Mouse (Mus musculus): Measurements from ENCODE around the gene Tmem200a. TPM values are rescaled to one million over a fixed set of nuclear protein-coding genes. Genes with fewer than 3 reads are reported as not detected.

The Tmem200a gene
- total RNA-seq (2014; fragmentation: Nextera tagmentation) (not detected in 2 replicates), total RNA-seq (2017) (not detected in 2 replicates)

GRCm38 (mm10) chr10:26078521-26079142 lies at the start of gene Tmem200a:
Gene Tmem200a, minus strand, starts transcription at chr10:26079052.
- no peak for ATAC-seq (replicated peaks; ENCODE audit: low FRiP score, low TSS enrichment, poor library complexity, severe bottlenecking)

DNA sequence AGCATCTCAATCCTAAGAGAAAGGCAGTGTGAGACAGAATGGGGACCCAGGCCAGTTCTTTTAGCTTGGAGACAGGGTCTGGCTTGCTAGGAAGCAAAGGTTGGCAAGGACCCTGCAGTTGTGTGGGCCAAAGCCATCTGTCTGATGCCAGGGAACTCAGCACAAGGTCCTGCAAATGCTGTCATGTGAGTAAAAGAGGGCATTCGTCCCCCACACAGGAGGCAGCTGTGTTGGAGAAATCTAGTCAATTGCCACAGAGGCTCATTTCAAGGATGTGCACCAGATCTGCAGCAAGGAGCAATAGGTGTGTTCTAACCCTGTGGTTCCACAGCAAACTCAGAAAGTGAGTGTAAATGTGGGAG lies 41.0 kb upstream of the Tmem200a start:
- no peak for ATAC-seq (replicated peaks; ENCODE audit: low FRiP score, low TSS enrichment, poor library complexity, severe bottlenecking)

GRCm38 (mm10) chr10:26119067-26119821 lies 40.4 kb upstream of the Tmem200a start:
- ATAC-seq (replicated peaks; ENCODE audit: low FRiP score, low TSS enrichment, poor library complexity, severe bottlenecking): no peak

DNA sequence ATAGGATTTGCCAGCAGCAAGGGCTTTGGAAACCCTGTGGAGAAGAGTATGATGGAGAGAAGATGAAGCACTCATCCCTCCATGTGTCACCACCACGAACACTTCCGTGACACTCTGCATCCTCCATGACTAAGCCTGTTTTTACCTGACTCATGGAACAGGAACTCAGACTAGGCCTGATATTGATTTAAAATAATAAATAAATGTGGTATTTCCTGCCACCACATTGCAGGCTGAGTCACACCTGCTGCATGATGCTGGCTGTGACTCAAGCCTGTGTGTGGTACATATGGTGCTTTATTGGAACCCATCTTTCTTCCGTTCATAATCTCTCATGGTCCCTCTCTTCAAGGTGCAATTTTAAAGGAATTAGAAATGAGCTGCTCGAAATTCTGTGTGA lies 35.6 kb upstream of the Tmem200a start:
- ATAC-seq (replicated peaks; ENCODE audit: low FRiP score, low TSS enrichment, poor library complexity, severe bottlenecking): no peak

GRCm38 (mm10) chr10:26103330-26103982 lies 24.6 kb upstream of the Tmem200a start:
- ATAC-seq (replicated peaks; ENCODE audit: low FRiP score, low TSS enrichment, poor library complexity, severe bottlenecking): no peak

- no peak for ATAC-seq (replicated peaks; ENCODE audit: low FRiP score, low TSS enrichment, poor library complexity, severe bottlenecking)
Observed at GRCm38 (mm10) chr10:26082081-26082480, 3.2 kb upstream of the Tmem200a start.

- ATAC-seq (replicated peaks; ENCODE audit: low FRiP score, low TSS enrichment, poor library complexity, severe bottlenecking): no peak
Observed at GRCm38 (mm10) chr10:26079678-26080077, 826 bp upstream of the Tmem200a start.

DNA sequence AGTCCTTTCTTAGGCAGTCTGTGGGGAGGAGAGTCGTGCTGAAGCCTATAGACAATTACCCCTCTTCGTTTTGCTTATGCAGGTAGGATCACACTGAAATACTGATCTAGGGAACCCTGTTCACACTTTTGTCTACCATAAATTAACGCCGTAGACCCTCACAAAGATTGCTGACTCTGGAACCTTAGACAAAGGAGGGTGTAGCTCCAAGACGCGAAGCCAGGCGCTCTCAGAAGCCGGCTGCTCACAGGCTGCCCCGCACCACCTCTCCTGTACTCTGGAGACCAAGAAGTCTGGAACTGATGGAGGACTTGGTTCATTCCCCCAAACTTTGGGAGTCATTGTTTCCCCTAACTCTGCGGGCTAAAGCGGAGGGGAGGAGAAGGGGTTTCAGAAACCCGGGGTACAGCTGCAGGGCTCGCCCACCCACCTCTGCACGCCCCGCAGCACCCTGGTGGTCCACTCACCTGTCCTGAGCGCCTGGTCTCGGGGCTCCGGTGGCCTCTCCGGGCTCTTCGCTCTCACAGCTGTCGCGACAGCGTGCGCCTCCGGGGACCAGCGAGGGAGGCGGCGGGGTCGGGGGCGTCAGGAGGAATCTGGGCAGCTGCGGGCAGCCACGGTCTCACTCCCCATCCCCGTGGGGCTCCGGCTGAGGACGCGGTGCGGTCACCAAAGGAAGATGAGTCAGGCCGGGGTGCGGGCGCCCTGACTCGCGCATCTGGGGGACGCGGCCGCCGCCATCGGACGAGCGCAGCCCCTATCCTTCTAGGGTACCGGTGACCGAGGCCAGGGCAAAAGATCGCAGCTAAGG lies 976 bp downstream of the Tmem200a start, which contains the start of gene Gm9767:
Gene Gm9767, plus strand, starts transcription at position 585 of the 811 bp plus-strand sequence.
- ATAC-seq (replicated peaks; ENCODE audit: low FRiP score, low TSS enrichment, poor library complexity, severe bottlenecking): no peak

DNA sequence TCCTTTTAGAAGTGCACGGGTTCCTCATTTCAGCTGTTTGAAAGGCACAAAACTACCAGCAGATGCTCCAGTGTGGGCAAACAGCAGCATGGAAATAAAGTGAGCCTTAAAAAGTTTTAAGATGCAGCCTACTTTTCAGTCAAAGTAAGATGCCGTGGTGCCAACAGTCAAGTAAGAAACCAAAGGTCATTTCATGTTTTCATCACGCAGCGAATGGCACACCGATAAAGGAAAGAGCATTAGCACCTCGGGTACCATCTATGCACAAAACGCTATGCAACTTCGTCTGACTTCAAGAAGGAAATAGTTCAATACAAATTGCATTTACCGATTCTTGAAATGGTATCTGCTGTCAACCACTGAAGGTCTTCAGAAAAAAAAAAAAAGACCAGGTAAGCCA lies 1.9 kb downstream of the Tmem200a start:
- no peak for ATAC-seq (replicated peaks; ENCODE audit: low FRiP score, low TSS enrichment, poor library complexity, severe bottlenecking)

GRCm38 (mm10) chr10:26071986-26072385 lies 6.9 kb downstream of the Tmem200a start:
- ATAC-seq (replicated peaks; ENCODE audit: low FRiP score, low TSS enrichment, poor library complexity, severe bottlenecking): no peak

DNA sequence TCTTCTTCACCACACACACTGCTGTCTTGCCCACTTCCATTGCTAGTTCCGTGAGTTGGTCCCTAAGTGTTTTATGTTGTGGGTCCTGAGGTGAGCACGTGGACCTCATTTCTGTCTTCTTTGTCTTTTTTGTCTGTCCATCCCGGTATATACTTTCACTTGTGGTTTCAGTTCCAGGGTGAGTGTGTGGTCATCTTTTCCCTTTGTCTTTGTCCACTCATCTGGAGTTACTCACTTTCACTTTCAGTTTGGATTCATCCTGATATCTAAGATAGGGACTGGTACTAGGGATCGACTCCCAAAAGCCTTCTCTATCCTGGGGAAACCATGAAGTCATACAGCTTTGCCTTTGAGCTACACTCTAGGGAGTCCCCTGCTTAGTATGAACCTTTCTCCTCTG lies 15.8 kb downstream of the Tmem200a start:
- ATAC-seq (replicated peaks; ENCODE audit: low FRiP score, low TSS enrichment, poor library complexity, severe bottlenecking): no peak

DNA sequence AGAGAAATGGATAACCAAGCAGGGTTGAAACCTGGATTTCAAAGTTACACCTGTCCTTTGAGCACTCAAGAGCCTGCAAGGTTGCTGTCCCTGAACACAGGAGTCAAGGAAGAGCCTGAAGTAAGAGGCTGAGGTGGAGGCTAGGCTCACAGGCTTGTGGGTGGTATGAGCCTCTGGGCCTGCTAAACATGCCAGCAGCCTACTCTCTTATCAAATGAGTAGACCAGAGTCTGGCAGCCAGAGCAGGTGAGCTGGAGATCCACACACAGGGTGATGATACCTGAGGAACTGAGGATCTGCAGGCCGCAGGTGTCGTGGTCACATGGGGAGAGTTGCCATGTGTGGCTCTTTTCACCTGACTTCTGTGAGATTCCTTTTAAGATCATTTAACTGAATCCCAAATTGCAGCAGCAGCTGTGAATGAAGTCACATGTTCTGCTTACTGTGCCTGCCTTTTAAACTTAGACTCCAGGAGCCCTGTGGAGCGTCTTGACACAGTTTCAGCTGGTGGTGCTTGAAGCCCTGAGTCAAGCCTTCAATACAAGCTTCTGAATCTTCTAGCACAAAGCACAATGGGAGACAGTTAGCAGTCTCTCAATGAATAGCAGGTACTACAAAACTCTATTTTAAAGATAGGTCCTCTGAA lies 19.1 kb downstream of the Tmem200a start:
- no peak for ATAC-seq (replicated peaks; ENCODE audit: low FRiP score, low TSS enrichment, poor library complexity, severe bottlenecking)

GRCm38 (mm10) chr10:26051177-26051576 lies 27.7 kb downstream of the Tmem200a start:
- no peak for ATAC-seq (replicated peaks; ENCODE audit: low FRiP score, low TSS enrichment, poor library complexity, severe bottlenecking)

DNA sequence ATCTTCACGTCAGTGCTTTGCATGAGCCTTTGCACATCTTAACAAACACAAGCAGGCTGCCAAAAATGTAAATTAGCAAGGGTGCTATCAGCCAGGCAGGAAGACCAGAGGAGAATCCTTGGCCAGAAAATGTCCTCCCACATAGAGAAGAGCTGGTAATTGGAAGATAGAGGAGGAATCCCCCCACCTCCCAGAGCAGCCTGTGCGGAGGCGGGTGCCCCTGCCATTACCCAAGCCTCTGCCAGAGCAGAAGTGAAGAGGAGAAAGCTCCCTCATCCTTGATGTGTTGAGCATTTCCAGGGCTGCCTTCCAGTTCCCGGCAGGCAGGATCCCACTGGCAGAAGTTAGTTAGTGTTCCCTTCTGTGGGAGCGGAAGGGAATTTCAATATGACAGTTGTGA lies 43.9 kb downstream of the Tmem200a start:
- ATAC-seq (replicated peaks; ENCODE audit: low FRiP score, low TSS enrichment, poor library complexity, severe bottlenecking): no peak

GRCm38 (mm10) chr10:26018740-26019139 lies 60.1 kb downstream of the Tmem200a start:
- no peak for ATAC-seq (replicated peaks; ENCODE audit: low FRiP score, low TSS enrichment, poor library complexity, severe bottlenecking)

DNA sequence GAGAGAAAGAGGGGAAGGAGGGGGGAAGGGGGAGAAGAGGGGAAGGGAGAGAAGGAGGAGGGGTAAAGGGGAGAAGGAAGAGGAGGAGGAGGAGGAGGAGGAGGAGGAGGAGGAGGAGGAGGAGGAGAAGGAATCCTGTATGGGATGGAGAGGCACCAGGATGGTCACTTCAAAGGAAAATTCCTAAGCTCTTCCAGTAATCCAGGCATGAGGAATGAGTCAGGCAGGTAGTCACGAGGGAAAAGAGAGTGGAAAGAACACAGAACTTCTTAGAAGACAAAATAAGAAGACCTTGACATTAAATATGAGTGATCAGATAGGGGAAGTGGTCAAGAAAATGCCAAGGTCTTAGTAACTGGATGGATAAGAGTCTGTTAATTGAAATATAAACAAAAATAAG lies 64.6 kb downstream of the Tmem200a start:
- no peak for ATAC-seq (replicated peaks; ENCODE audit: low FRiP score, low TSS enrichment, poor library complexity, severe bottlenecking)

GRCm38 (mm10) chr10:26008948-26009347 lies 69.9 kb downstream of the Tmem200a start:
- no peak for ATAC-seq (replicated peaks; ENCODE audit: low FRiP score, low TSS enrichment, poor library complexity, severe bottlenecking)

DNA sequence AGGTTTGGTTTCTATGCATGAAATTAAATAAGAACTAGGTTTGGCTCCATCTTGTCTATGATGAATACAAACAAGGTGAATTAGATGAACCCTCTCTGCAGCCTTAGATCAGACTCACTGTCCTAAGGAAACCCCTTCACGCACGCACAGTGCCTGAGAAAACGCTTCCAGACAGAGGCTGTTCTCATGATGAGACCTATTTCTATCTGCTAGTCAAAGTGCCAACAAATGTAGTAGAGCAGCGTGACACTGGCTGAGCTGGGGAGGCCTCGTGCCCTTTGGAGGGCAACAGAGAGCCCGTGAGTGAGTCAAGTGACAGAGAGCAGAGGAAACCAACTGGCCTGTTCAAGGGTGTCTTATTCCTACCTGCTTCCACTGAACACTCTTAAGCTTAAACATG lies 73.4 kb downstream of the Tmem200a start:
- ATAC-seq (replicated peaks; ENCODE audit: low FRiP score, low TSS enrichment, poor library complexity, severe bottlenecking): no peak

GRCm38 (mm10) chr10:26000893-26001292 lies 78.0 kb downstream of the Tmem200a start:
- ATAC-seq (replicated peaks; ENCODE audit: low FRiP score, low TSS enrichment, poor library complexity, severe bottlenecking): no peak

All from megakaryocyte-erythroid progenitor cell, adult 5-6 weeks (primary cell).